Mouse (Mus musculus) lung, postnatal 10 days (tissue): ENCODE measurements around the gene Ncoa4.

Source experiments
- DNase-seq: peaks from one replicate; pipeline ENCODE4 v3.0.0; 2021

Gene Ncoa4

GRCm38 (mm10) chr14:32201791-32202451, 42.3 kb downstream of the Ncoa4 start, which contains the start of the genes Timm23 and Parg:
TSS of gene Timm23 (minus strand) at chr14:32201898.
TSS of gene Parg (plus strand) at chr14:32201949.
- DNase-seq, result peak; percentile 91

DNA sequence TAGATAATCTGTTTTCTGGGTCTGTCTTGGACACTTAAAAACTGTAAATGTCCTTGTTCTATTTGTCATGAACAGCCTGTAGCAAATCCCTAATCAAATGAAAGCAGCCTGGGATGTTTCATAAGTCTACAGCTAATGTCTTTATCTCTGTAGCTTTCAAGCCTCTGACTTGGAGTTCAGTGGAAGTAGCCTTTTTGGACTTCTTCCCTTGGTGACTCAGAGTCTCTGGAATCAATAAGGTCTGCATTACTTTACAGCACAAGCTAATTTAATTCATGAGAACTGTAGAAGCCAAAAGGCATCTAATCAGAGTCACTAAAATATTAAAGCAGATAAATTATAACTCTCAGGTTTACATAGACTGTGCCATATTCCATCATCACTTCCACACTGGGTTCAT, 66.9 kb downstream of the Ncoa4 start:
- no peak for DNase-seq

DNA sequence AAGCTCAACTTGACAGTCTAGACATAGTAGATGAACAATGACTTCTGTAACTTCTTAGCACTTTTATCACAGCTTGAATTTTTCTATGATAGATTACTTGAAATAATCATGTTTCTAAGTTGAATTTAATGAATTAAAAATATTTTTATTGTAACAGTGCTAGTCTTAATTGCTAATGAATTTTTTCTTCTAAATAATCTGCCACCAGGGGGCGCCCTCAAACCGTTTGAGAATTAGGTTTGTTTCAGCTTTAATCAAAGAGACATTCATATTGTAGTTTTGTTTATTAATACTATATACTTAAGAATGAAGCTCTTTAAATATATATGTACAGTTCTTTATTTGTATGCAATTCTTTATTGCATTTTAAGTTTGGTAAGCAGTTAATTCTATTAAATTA, 69.3 kb downstream of the Ncoa4 start:
- peak; percentile 58 for DNase-seq
